Mouse (Mus musculus) heart, postnatal 0 days (tissue): ENCODE results near the gene Bbs9. TPM values are rescaled to one million over a fixed set of nuclear protein-coding genes. Genes with fewer than 3 reads are reported as not detected.

Experiments
- ATAC-seq: fragments of 200-750 bp; cut with Nextera tagmentation; 2 replicates; pipeline ENCODE4 v1.8.0; 2017; ENCODE audit warnings: low read depth, moderate number of reproducible peaks, moderate library complexity; ENCODE audit not compliant: insufficient read depth
- DNase-seq: peaks from one replicate; pipeline ENCODE4 v3.0.0-alpha.2; 2016; ENCODE audit warnings: low spot score
- H3K27ac ChIP-seq: fragments of 300-500 bp; sonication (generic); 2 replicates; pipeline ENCODE4 v1.5.1; 2014; ENCODE audit warnings: low read depth, mild to moderate bottlenecking
- H3K27me3 ChIP-seq: fragments of 300-500 bp; sonication (generic); 2 replicates; pipeline ENCODE4 v1.6.1; 2014; ENCODE audit warnings: low read length, mixed read lengths; ENCODE audit not compliant: control insufficient read depth, insufficient read depth
- H3K36me3 ChIP-seq: fragments of 300-500 bp; sonication (generic); replicated peaks from 2 replicates; pipeline ENCODE4 v1.6.1; 2014; ENCODE audit warnings: low read length, mixed read lengths; ENCODE audit not compliant: control insufficient read depth, insufficient read depth
- H3K4me1 ChIP-seq: fragments of 300-500 bp; sonication (generic); 2 replicates; pipeline ENCODE4 v1.6.1; 2014; ENCODE audit warnings: antibody characterized with exemption; ENCODE audit not compliant: control insufficient read depth, insufficient read depth
- H3K4me2 ChIP-seq: fragments of 300-500 bp; sonication (generic); 2 replicates; pipeline ENCODE4 v1.6.1; 2014; ENCODE audit warnings: low read depth, mild to moderate bottlenecking, low read length, moderate library complexity
- H3K4me3 ChIP-seq: fragments of 300-500 bp; sonication (generic); 2 replicates; pipeline ENCODE4 v1.5.1; 2014; ENCODE audit warnings: low read depth, low read length
- H3K9ac ChIP-seq: fragments of 300-500 bp; sonication (generic); replicated peaks from 2 replicates; pipeline ENCODE4 v1.6.1; 2014; ENCODE audit warnings: low read depth, low read length, mixed read lengths
- H3K9me3 ChIP-seq: fragments of 300-500 bp; sonication (generic); replicated peaks from 2 replicates; pipeline ENCODE4 v1.6.1; 2016; ENCODE audit warnings: low read length; ENCODE audit not compliant: control insufficient read depth
- CTCF ChIP-seq: IDR thresholded peaks from 2 replicates; pipeline ENCODE4 v1.5.1; 2016; ENCODE audit warnings: antibody characterized with exemption, control low read depth, low read depth
- EP300 ChIP-seq: IDR thresholded peaks from 2 replicates; pipeline ENCODE4 v1.6.1; 2016; ENCODE audit warnings: antibody characterized with exemption, low read depth
- WGBS: fragments of 180-500 bp; shearing (Covaris S2); extraction: QIAGEN DNeasy Blood & Tissue Kit; methylation state at CpG from one replicate; pipeline ENCODE4 v1.1.7; 2014; 5-methylcytosine and 5-hydroxymethylcytosine counted together
- polyA plus RNA-seq: library from polyadenylated mRNA; unstranded; fragments of >200 nt; fragmentation: Nextera tagmentation; extraction: Ambion mirVana; gene quantifications from 2 replicates; pipeline ENCODE4 v1.2.1, GENCODE M21; 2015
- total RNA-seq: library from RNA; depleted of rRNA; stranded (reverse); fragments of >200 nt; gene quantifications from 2 replicates; pipeline ENCODE4 v1.2.3, GENCODE M21; 2014; ENCODE audit warnings: low replicate concordance

The Bbs9 gene
- total and polyA plus RNA-seq, 2 experiments from 2014 or later, result 5.2 to 18.9 TPM

- WGBS, result 73% methylated on average over 1 of the region's 1 CpGs
- Histone ChIP-seq H3K4me1 (no peaks in the 10 kb centered on the region), H3K9me3 (peaks cover 5% of the 10 kb centered on the region; the same call in 1 of the 2 replicates), H3K27ac (no peak overlapping the region), H3K4me2 (no peak overlapping the region), H3K9ac (no peak overlapping the region), H3K36me3 (no peaks in the 10 kb centered on the region), H3K27me3 (no peaks in the 10 kb centered on the region), H3K4me3 (no peak overlapping the region)
- TF ChIP-seq EP300, result no peak
- no peak for TF ChIP-seq CTCF
- DNase-seq (no peak), ATAC-seq (no peak)
Observed at GRCm38 (mm10) chr9:22619245-22619644, 143.7 kb downstream of the Bbs9 start.

- no peak for ATAC-seq
- peak; percentile 65 for TF ChIP-seq CTCF
- no peak for TF ChIP-seq EP300
- H3K36me3 ChIP-seq, result no peaks in the 10 kb centered on the region
- no peak overlapping the region for H3K4me3 ChIP-seq
- no peaks in the 10 kb centered on the region for H3K4me1 ChIP-seq
- WGBS, result 52% methylated on average over 9 of the region's 9 CpGs
- peak; percentile 37 for DNase-seq
- no peak overlapping the region for H3K27ac ChIP-seq
- no peak overlapping the region for H3K9ac ChIP-seq
- no peaks in the 10 kb centered on the region for H3K9me3 ChIP-seq
- no peaks in the 10 kb centered on the region for H3K27me3 ChIP-seq
- no peak overlapping the region for H3K4me2 ChIP-seq
Observed at GRCm38 (mm10) chr9:22624966-22625365, 149.5 kb downstream of the Bbs9 start.

- TF ChIP-seq EP300 (no peak), CTCF (no peak)
- Histone ChIP-seq H3K27ac (no peak overlapping the region), H3K4me1 (no peaks in the 10 kb centered on the region), H3K27me3 (no peaks in the 10 kb centered on the region), H3K36me3 (no peaks in the 10 kb centered on the region), H3K9ac (no peak overlapping the region), H3K9me3 (no peaks in the 10 kb centered on the region), H3K4me2 (no peak overlapping the region), H3K4me3 (no peak overlapping the region)
- 56% methylated on average over 3 of the region's 3 CpGs for WGBS
- ATAC-seq (no peak), DNase-seq (no peak)
Observed at GRCm38 (mm10) chr9:22626014-22626413, 150.5 kb downstream of the Bbs9 start.

- Histone ChIP-seq H3K36me3 (no peaks in the 10 kb centered on the region), H3K4me1 (no peaks in the 10 kb centered on the region), H3K9ac (no peak overlapping the region), H3K4me3 (no peak overlapping the region), H3K27ac (no peak overlapping the region), H3K4me2 (no peak overlapping the region), H3K9me3 (no peaks in the 10 kb centered on the region), H3K27me3 (no peaks in the 10 kb centered on the region)
- DNase-seq (no peak), ATAC-seq (no peak)
- TF ChIP-seq EP300 (no peak), CTCF (no peak)
- WGBS, result 74% methylated on average over 3 of the region's 3 CpGs
Observed at GRCm38 (mm10) chr9:22627912-22628311, 152.4 kb downstream of the Bbs9 start.

GRCm38 (mm10) chr9:22632800-22633485 lies 157.4 kb downstream of the Bbs9 start:
- no peak overlapping the region for H3K9ac ChIP-seq
- no peak for ATAC-seq
- no peaks in the 10 kb centered on the region for H3K4me1 ChIP-seq
- 59% methylated on average over 9 of the region's 9 CpGs for WGBS
- H3K4me3 ChIP-seq, result no peak overlapping the region
- no peak overlapping the region for H3K27ac ChIP-seq
- H3K4me2 ChIP-seq, result no peak overlapping the region
- H3K27me3 ChIP-seq, result no peaks in the 10 kb centered on the region
- TF ChIP-seq EP300 (no peak), CTCF (no peak)
- H3K36me3 ChIP-seq, result no peaks in the 10 kb centered on the region
- no peak for DNase-seq
- H3K9me3 ChIP-seq, result no peaks in the 10 kb centered on the region

GRCm38 (mm10) chr9:22638502-22638901 lies 163.0 kb downstream of the Bbs9 start:
- Histone ChIP-seq H3K9me3 (no peaks in the 10 kb centered on the region), H3K36me3 (no peaks in the 10 kb centered on the region), H3K4me3 (no peak overlapping the region), H3K27ac (no peak overlapping the region), H3K4me2 (no peak overlapping the region), H3K9ac (no peak overlapping the region), H3K27me3 (no peaks in the 10 kb centered on the region), H3K4me1 (no peaks in the 10 kb centered on the region; the same call in 1 of the 2 replicates)
- no peak for ATAC-seq
- DNase-seq, result no peak
- no peak for TF ChIP-seq EP300
- TF ChIP-seq CTCF, result no peak
- WGBS, result 89% methylated on average over 5 of the region's 5 CpGs
